Mouse (Mus musculus): ENCODE measurements around the gene Gm5134. TPM values are rescaled to one million over a fixed set of nuclear protein-coding genes. Genes with fewer than 3 reads are reported as not detected.

Gene Gm5134
- not detected in 2 replicates for polyA plus RNA-seq (2014; fragmentation: Nextera tagmentation; extraction: Ambion mirVana)

DNA sequence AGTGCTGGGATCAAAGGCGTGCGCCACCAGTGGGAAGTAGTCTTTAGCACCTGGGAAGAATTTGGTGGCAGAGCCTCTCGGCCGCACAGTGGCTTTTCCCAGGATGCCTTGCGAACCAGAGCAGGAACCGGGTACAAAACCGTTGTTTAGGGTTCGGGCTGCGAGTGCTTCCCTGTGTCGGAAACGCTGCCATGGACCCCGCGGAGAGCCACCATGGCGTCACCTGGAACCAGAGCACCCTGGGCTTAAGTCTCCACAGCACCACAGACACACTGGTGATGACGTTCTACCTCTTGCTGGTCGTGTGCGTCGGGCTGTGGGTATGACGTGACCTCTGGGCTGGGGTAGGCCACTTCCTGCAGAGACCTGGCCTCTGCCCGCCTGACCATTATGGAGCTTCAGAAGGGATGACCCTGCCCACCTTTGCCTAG, at the start of gene Gm5134:
TSS of gene Gm5134 (plus strand) at position 134 of the 431 bp plus-strand sequence.
- no peak for ATAC-seq
- no peaks in the 10 kb centered on the region for H3K9me3 ChIP-seq (replicated peaks; ENCODE audit: control insufficient read depth, low read length)
- no peak within 1 kb of the TSS for H3K4me3 ChIP-seq (ENCODE audit: low read depth, low read length)
- WGBS: 35% methylated on average over 20 of the region's 20 CpGs
- no peak for DNase-seq (ENCODE audit: low spot score)
- peak within 1 kb of the TSS; percentile 34 for H3K4me2 ChIP-seq (ENCODE audit: low read length)
- no peak within 1 kb of the TSS for H3K9ac ChIP-seq (ENCODE audit: low read length)
- no peaks in the 10 kb centered on the region for H3K36me3 ChIP-seq (ENCODE audit: control insufficient read depth, insufficient read depth, low read length)
- no peak within 1 kb of the TSS for H3K27ac ChIP-seq (ENCODE audit: low read depth, low read length)
- no peaks in the 10 kb centered on the region; the same call in none of the 2 replicates for H3K27me3 ChIP-seq (replicated peaks; ENCODE audit: control insufficient read depth, insufficient read depth, low read length)
- peaks cover 7% of the 10 kb centered on the region; the same call in 1 of the 2 replicates for H3K4me1 ChIP-seq (ENCODE audit: control insufficient read depth, insufficient read depth, low read length)

GRCm38 (mm10) chr10:75906882-75907281, 47.4 kb upstream of the Gm5134 start:
- H3K27ac ChIP-seq (ENCODE audit: low read depth, low read length): no peak overlapping the region
- H3K27me3 ChIP-seq (replicated peaks; ENCODE audit: control insufficient read depth, insufficient read depth, low read length): no peaks in the 10 kb centered on the region
- no peaks in the 10 kb centered on the region for H3K9me3 ChIP-seq (replicated peaks; ENCODE audit: control insufficient read depth, low read length)
- no peak overlapping the region for H3K4me3 ChIP-seq (ENCODE audit: low read depth, low read length)
- DNase-seq (ENCODE audit: low spot score) (no peak), ATAC-seq (no peak)
- WGBS: 96% methylated on average over 4 of the region's 4 CpGs
- no peaks in the 10 kb centered on the region for H3K4me1 ChIP-seq (ENCODE audit: control insufficient read depth, insufficient read depth, low read length)
- peaks cover 95% of the 10 kb centered on the region for H3K36me3 ChIP-seq (ENCODE audit: control insufficient read depth, insufficient read depth, low read length)
- no peak overlapping the region for H3K4me2 ChIP-seq (ENCODE audit: low read length)
- no peak overlapping the region for H3K9ac ChIP-seq (ENCODE audit: low read length)

DNA sequence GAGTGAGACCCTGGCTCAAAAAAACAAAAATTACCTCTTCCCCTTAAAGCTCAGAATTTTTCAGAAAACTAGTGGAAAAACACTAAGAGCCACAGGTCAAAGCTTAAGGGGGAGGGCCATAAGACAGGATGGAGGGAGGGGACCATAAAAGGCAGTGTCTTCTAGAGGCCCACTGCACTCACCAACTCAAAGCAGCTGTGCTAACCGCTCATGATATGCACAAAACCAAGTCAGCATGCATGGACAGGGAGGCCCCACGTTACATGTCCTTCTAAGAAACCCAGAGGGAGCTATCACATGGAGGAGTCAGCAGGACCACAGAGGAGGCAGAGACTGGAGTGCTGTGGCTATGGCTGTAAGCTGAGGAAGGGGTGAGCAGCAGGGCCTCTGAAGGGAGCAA, 43.6 kb upstream of the Gm5134 start:
- Histone ChIP-seq H3K4me1 (ENCODE audit: control insufficient read depth, insufficient read depth, low read length) (no peaks in the 10 kb centered on the region), H3K9ac (ENCODE audit: low read length) (no peak overlapping the region), H3K36me3 (ENCODE audit: control insufficient read depth, insufficient read depth, low read length) (peaks cover 89% of the 10 kb centered on the region), H3K4me2 (ENCODE audit: low read length) (no peak overlapping the region), H3K9me3 (replicated peaks; ENCODE audit: control insufficient read depth, low read length) (no peaks in the 10 kb centered on the region), H3K27me3 (replicated peaks; ENCODE audit: control insufficient read depth, insufficient read depth, low read length) (no peaks in the 10 kb centered on the region), H3K4me3 (ENCODE audit: low read depth, low read length) (no peak overlapping the region), H3K27ac (ENCODE audit: low read depth, low read length) (no peak overlapping the region)
- 88% methylated on average over 2 of the region's 2 CpGs for WGBS
- no peak for ATAC-seq
- DNase-seq (ENCODE audit: low spot score): no peak

DNA sequence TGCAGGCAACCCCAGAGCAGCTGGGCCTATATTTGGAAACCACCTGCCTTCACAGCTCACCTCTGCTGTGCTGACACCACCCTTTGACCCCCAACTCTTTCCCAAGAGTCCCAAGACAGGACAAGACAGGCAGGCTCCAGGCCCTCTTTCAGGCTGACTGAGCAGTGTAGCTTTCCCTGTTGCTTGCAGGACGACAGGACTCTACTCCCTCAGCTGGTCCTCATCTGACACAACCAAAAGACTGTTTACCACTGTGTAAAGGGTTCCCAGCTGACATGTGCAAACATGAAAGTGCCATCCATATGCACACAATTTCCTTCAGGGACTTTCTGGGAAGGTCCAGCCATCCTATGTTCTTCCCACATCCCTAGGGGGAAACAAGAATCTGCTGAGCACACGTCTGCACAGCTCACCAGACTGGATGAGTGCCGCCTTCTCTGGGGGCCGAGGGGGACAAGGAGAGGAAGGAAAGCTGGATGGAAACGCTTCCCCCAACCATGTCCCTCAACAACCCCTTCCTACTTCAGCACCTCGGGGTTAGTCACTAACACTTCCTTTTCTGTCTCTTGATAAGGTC, 41.2 kb upstream of the Gm5134 start:
- Histone ChIP-seq H3K36me3 (ENCODE audit: control insufficient read depth, insufficient read depth, low read length) (peaks cover 82% of the 10 kb centered on the region), H3K9ac (ENCODE audit: low read length) (no peak overlapping the region), H3K4me2 (ENCODE audit: low read length) (no peak overlapping the region), H3K4me1 (ENCODE audit: control insufficient read depth, insufficient read depth, low read length) (no peaks in the 10 kb centered on the region), H3K9me3 (replicated peaks; ENCODE audit: control insufficient read depth, low read length) (no peaks in the 10 kb centered on the region), H3K27me3 (replicated peaks; ENCODE audit: control insufficient read depth, insufficient read depth, low read length) (no peaks in the 10 kb centered on the region), H3K27ac (ENCODE audit: low read depth, low read length) (no peak overlapping the region), H3K4me3 (ENCODE audit: low read depth, low read length) (no peak overlapping the region)
- WGBS: 77% methylated on average over 6 of the region's 6 CpGs
- ATAC-seq (no peak), DNase-seq (ENCODE audit: low spot score) (no peak)

GRCm38 (mm10) chr10:75915557-75915956, 38.8 kb upstream of the Gm5134 start:
- H3K9me3 ChIP-seq (replicated peaks; ENCODE audit: control insufficient read depth, low read length): no peaks in the 10 kb centered on the region
- H3K4me2 ChIP-seq (ENCODE audit: low read length): no peak overlapping the region
- H3K9ac ChIP-seq (ENCODE audit: low read length): no peak overlapping the region
- no peak overlapping the region for H3K4me3 ChIP-seq (ENCODE audit: low read depth, low read length)
- ATAC-seq: no peak
- H3K27ac ChIP-seq (ENCODE audit: low read depth, low read length): no peak overlapping the region
- H3K36me3 ChIP-seq (ENCODE audit: control insufficient read depth, insufficient read depth, low read length): peaks cover 69% of the 10 kb centered on the region
- peaks cover 20% of the 10 kb centered on the region for H3K4me1 ChIP-seq (ENCODE audit: control insufficient read depth, insufficient read depth, low read length)
- WGBS: 92% methylated on average over 7 of the region's 7 CpGs
- no peaks in the 10 kb centered on the region for H3K27me3 ChIP-seq (replicated peaks; ENCODE audit: control insufficient read depth, insufficient read depth, low read length)
- DNase-seq (ENCODE audit: low spot score): no peak

DNA sequence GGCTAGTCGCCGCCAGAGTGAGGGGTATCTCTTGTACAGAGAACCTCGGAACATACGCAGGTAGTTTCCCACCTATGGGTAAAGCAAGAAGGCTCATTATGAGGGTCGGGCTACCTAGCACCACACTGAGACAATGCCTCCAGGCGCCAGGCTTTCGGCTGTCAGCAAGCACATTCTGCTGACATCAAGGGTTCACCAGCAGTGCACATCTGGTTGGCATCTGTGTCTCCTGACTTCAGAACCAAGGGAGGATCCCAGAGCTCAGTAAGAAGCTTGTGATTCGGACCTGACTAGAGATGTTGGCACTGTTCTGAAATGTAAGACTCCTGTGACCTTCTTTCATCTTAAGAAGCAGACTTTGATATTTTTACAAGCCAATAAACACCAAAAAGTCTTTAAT, 37.5 kb upstream of the Gm5134 start:
- Histone ChIP-seq H3K4me1 (ENCODE audit: control insufficient read depth, insufficient read depth, low read length) (peaks cover 21% of the 10 kb centered on the region), H3K4me3 (ENCODE audit: low read depth, low read length) (no peak overlapping the region), H3K9me3 (replicated peaks; ENCODE audit: control insufficient read depth, low read length) (no peaks in the 10 kb centered on the region), H3K9ac (ENCODE audit: low read length) (no peak overlapping the region), H3K4me2 (ENCODE audit: low read length) (no peak overlapping the region), H3K27me3 (replicated peaks; ENCODE audit: control insufficient read depth, insufficient read depth, low read length) (no peaks in the 10 kb centered on the region), H3K36me3 (ENCODE audit: control insufficient read depth, insufficient read depth, low read length) (peaks cover 57% of the 10 kb centered on the region), H3K27ac (ENCODE audit: low read depth, low read length) (no peak overlapping the region)
- no peak for DNase-seq (ENCODE audit: low spot score)
- no peak for ATAC-seq
- 85% methylated on average over 8 of the region's 8 CpGs for WGBS

DNA sequence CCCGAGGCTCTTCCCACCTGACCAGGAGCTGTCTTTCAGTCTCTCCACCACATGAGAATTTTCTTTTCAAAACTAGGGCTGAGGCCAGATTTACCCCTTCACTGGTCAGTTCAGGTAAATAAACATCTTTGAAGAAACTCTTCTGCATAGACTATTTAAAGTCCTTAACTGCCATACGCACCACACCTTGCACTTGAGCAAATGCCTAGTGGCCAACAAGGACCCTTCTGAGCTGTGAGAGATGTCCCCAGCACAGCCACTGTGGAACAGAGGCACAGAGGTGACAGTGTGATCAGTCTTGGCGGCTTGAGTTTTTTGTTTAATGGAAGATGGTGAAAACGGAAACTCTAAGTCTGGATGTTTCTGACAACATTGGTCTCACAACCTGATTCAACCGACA, 35.3 kb upstream of the Gm5134 start:
- ATAC-seq: no peak
- Histone ChIP-seq H3K4me2 (ENCODE audit: low read length) (0 out of 2 replicates have a peak overlapping the region, but pooled peaks have one; percentile 0), H3K4me3 (ENCODE audit: low read depth, low read length) (no peak overlapping the region), H3K4me1 (ENCODE audit: control insufficient read depth, insufficient read depth, low read length) (peaks cover 23% of the 10 kb centered on the region), H3K27ac (ENCODE audit: low read depth, low read length) (no peak overlapping the region), H3K9me3 (replicated peaks; ENCODE audit: control insufficient read depth, low read length) (no peaks in the 10 kb centered on the region), H3K9ac (ENCODE audit: low read length) (peak overlapping the region; percentile 13; the same call in 1 of the 2 replicates), H3K36me3 (ENCODE audit: control insufficient read depth, insufficient read depth, low read length) (peaks cover 39% of the 10 kb centered on the region), H3K27me3 (replicated peaks; ENCODE audit: control insufficient read depth, insufficient read depth, low read length) (no peaks in the 10 kb centered on the region)
- DNase-seq (ENCODE audit: low spot score): no peak
- 90% methylated on average over 5 of the region's 5 CpGs for WGBS

- H3K4me1 ChIP-seq (ENCODE audit: control insufficient read depth, insufficient read depth, low read length): peaks cover 23% of the 10 kb centered on the region
- WGBS: under 1% methylated on average over 74 of the region's 76 CpGs
- ATAC-seq: peak; percentile 94
Measured at GRCm38 (mm10) chr10:75921026-75921725, 33.1 kb upstream of the Gm5134 start, which contains the start of gene Smarcb1. Gene Smarcb1 (minus strand): TSS chr10:75921617.

More at GRCm38 (mm10) chr10:75921026-75921725, 33.1 kb upstream of the Gm5134 start, which contains the start of gene Smarcb1:
- no peaks in the 10 kb centered on the region for H3K9me3 ChIP-seq (replicated peaks; ENCODE audit: control insufficient read depth, low read length)
- H3K27me3 ChIP-seq (replicated peaks; ENCODE audit: control insufficient read depth, insufficient read depth, low read length): no peaks in the 10 kb centered on the region
- peaks cover 23% of the 10 kb centered on the region for H3K36me3 ChIP-seq (ENCODE audit: control insufficient read depth, insufficient read depth, low read length)
- H3K4me3 ChIP-seq (ENCODE audit: low read depth, low read length): peak within 1 kb of the TSS; percentile 97
- H3K4me2 ChIP-seq (ENCODE audit: low read length): peak within 1 kb of the TSS; percentile 70
- H3K27ac ChIP-seq (ENCODE audit: low read depth, low read length): peak within 1 kb of the TSS; percentile 96
- peak; percentile 98 for DNase-seq (ENCODE audit: low spot score)
- peak within 1 kb of the TSS; percentile 97 for H3K9ac ChIP-seq (ENCODE audit: low read length)

Data from forebrain, embryonic 14.5 days (tissue).